Mouse (Mus musculus) frontal cortex, postnatal 14 days (tissue): ENCODE results near the gene Dock9.

Source experiments
- DNase-seq, 2 experiments: peaks; one replicate each; pipeline ENCODE4 v3.0.0; 2022; ENCODE audit warnings: low spot score in 2 of 2

The Dock9 gene

GRCm38 (mm10) chr14:121516881-121517280, 280.8 kb downstream of the Dock9 start:
- no peak for DNase-seq

GRCm38 (mm10) chr14:121508929-121509328, 288.7 kb downstream of the Dock9 start:
- no peak for DNase-seq

GRCm38 (mm10) chr14:121506336-121506735, 291.3 kb downstream of the Dock9 start:
- no peak for DNase-seq

GRCm38 (mm10) chr14:121505485-121505860, 292.2 kb downstream of the Dock9 start:
- DNase-seq, result no peak

- no peak for DNase-seq
These were observed 292.7 kb downstream of the Dock9 start, which contains the start of gene Slc15a1 for GRCm38 (mm10) chr14:121504781-121505484. Gene Slc15a1, minus strand, starts transcription at chr14:121505252.

GRCm38 (mm10) chr14:121500577-121500976, 297.1 kb downstream of the Dock9 start:
- DNase-seq, result no peak

GRCm38 (mm10) chr14:121499769-121500168, 297.9 kb downstream of the Dock9 start:
- no peak for DNase-seq

GRCm38 (mm10) chr14:121497800-121498199, 299.8 kb downstream of the Dock9 start:
- no peak for DNase-seq

- no peak for DNase-seq
These were observed 301.9 kb downstream of the Dock9 start for GRCm38 (mm10) chr14:121495741-121496140.

- DNase-seq, result no peak
These were observed 302.5 kb downstream of the Dock9 start for GRCm38 (mm10) chr14:121495120-121495519.

GRCm38 (mm10) chr14:121494238-121494637, 303.4 kb downstream of the Dock9 start:
- no peak for DNase-seq

GRCm38 (mm10) chr14:121493712-121494111, 303.9 kb downstream of the Dock9 start:
- no peak for DNase-seq

- DNase-seq, result no peak
These were observed 305.3 kb downstream of the Dock9 start for GRCm38 (mm10) chr14:121492328-121492727.
